Mouse (Mus musculus) forebrain, postnatal 0 days (tissue): ENCODE measurements around the gene Ndufaf2. TPM values are rescaled to one million over a fixed set of nuclear protein-coding genes. Genes with fewer than 3 reads are reported as not detected.

Experiments
- ATAC-seq: fragments of 200-750 bp; cut with Nextera tagmentation; 2 replicates; pipeline ENCODE4 v1.8.0; 2017; ENCODE audit warnings: mild to moderate bottlenecking, moderate library complexity
- DNase-seq: peaks from one replicate; pipeline ENCODE4 v3.0.0-alpha.2; 2015
- H3K27ac ChIP-seq: fragments of 300-500 bp; sonication (generic); 2 replicates; pipeline ENCODE4 v1.5.1; 2014; ENCODE audit warnings: low read depth, mild to moderate bottlenecking, antibody characterized with exemption, low read length, moderate library complexity, mixed read lengths
- H3K27me3 ChIP-seq: fragments of 300-500 bp; sonication (generic); 2 replicates; pipeline ENCODE4 v1.6.1; 2014; ENCODE audit warnings: mild to moderate bottlenecking, low read length, mixed read lengths; ENCODE audit not compliant: insufficient read depth
- H3K36me3 ChIP-seq: fragments of 300-500 bp; sonication (generic); 2 replicates; pipeline ENCODE4 v1.6.1; 2014; ENCODE audit warnings: mild to moderate bottlenecking, moderate library complexity; ENCODE audit not compliant: insufficient read depth
- H3K4me1 ChIP-seq: fragments of 300-500 bp; sonication (generic); 2 replicates; pipeline ENCODE4 v1.6.1; 2014; ENCODE audit warnings: antibody characterized with exemption; ENCODE audit not compliant: insufficient read depth
- H3K4me2 ChIP-seq: fragments of 300-500 bp; sonication (generic); 2 replicates; pipeline ENCODE4 v1.6.1; 2014; ENCODE audit warnings: low read depth, mild to moderate bottlenecking, moderate library complexity
- H3K4me3 ChIP-seq: fragments of 300-500 bp; sonication (generic); 2 replicates; pipeline ENCODE4 v1.5.1; 2014; ENCODE audit warnings: low read depth, low read length, mixed read lengths
- H3K9ac ChIP-seq: fragments of 300-500 bp; sonication (generic); 2 replicates; pipeline ENCODE4 v1.6.1; 2014; ENCODE audit warnings: mild to moderate bottlenecking
- H3K9me3 ChIP-seq: fragments of 300-500 bp; sonication (generic); 2 replicates; pipeline ENCODE4 v1.6.1; 2016; ENCODE audit warnings: low read length
- CTCF ChIP-seq: sonication (generic); IDR thresholded peaks from 2 replicates; pipeline ENCODE4 v1.5.1; 2016; ENCODE audit warnings: antibody characterized with exemption, control low read depth, low read depth
- WGBS: fragments of 180-500 bp; shearing (Covaris S2); extraction: QIAGEN DNeasy Blood & Tissue Kit; methylation state at CpG from one replicate; pipeline ENCODE4 v1.1.7; 2014; 5-methylcytosine and 5-hydroxymethylcytosine counted together
- polyA plus RNA-seq: library from polyadenylated mRNA; unstranded; fragments of >200 nt; fragmentation: Nextera tagmentation; extraction: Ambion mirVana; gene quantifications from 2 replicates; pipeline ENCODE4 v1.2.1, GENCODE M21; 2015
- total RNA-seq: library from RNA; depleted of rRNA; stranded (reverse); fragments of >200 nt; gene quantifications from 2 replicates; pipeline ENCODE4 v1.2.3, GENCODE M21; 2014

The Ndufaf2 gene
- total and polyA plus RNA-seq, 2 experiments from 2014 or later: 22.1 to 84.1 TPM

DNA sequence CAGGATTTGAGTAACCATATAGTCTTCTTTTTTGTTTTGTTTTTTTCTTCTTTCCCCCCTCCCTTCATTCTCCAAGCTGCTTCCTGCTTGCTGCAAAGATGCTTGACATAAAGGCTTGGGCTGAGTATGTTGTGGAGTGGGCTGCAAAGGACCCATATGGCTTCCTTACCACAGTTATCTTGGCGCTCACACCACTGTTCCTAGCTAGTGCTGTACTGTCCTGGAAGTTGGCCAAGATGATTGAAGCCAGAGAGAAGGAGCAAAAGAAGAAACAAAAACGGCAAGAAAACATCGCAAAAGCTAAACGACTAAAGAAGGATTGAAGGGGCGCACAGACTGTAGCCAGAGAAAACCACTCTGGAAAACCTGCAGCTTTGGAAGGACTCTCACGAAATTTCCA is 111.1 kb downstream of the Ndufaf2 start:
- ATAC-seq: no peak
- Histone ChIP-seq H3K27me3 (no peaks in the 10 kb centered on the region), H3K4me1 (peaks cover 8% of the 10 kb centered on the region; the same call in 1 of the 2 replicates), H3K4me2 (no peak overlapping the region), H3K9ac (no peak overlapping the region), H3K4me3 (no peak overlapping the region), H3K27ac (no peak overlapping the region), H3K9me3 (no peaks in the 10 kb centered on the region), H3K36me3 (no peaks in the 10 kb centered on the region)
- WGBS: 49% methylated on average over 6 of the region's 6 CpGs
- TF ChIP-seq CTCF: no peak
- DNase-seq: peak; percentile 34

DNA sequence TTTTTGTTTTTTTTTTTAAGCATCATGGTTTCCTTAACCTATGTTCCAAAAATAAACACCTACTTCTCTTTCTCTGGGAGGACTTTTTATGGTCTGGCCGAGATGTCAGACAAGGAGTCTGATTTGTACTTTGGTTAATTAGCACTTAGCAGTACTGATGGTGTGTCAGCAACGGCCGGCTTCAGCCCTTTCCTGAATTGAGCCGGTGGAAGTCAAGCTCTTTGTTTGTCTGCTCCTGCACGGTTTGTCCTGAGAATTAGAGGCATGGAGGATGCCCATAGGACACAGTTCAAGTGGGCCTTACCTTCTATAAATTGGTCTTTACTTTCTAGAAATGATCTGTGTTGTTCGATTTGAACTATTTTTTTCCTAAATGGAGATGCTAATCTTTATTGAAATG is 111.5 kb downstream of the Ndufaf2 start:
- Histone ChIP-seq H3K4me3 (no peak overlapping the region), H3K4me1 (peaks cover 10% of the 10 kb centered on the region; the same call in 1 of the 2 replicates), H3K4me2 (no peak overlapping the region), H3K9ac (no peak overlapping the region), H3K27ac (no peak overlapping the region), H3K9me3 (no peaks in the 10 kb centered on the region), H3K36me3 (no peaks in the 10 kb centered on the region), H3K27me3 (no peaks in the 10 kb centered on the region)
- no peak for TF ChIP-seq CTCF
- 51% methylated on average over 6 of the region's 6 CpGs for WGBS
- no peak for DNase-seq
- ATAC-seq: no peak

DNA sequence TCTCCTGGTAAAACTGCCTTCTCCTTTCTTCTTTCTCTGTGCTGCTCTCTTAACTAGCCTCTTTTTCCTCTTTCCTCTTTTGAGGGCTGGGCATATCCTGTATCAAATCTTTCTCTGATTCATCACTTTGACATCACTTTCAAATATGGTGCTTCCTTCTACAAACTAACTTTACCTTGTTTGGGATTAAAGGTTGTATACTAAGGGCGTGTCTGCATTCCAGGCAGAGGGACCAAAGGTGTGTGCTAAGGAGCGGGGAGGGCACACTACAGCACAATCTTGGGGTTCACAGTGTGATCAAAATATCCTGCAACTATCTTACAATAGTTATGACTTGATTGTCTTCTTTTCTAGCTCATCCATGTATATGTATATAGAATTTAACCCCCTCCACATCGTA is 112.4 kb downstream of the Ndufaf2 start:
- H3K27ac ChIP-seq: no peak overlapping the region
- no peaks in the 10 kb centered on the region for H3K27me3 ChIP-seq
- no peaks in the 10 kb centered on the region for H3K36me3 ChIP-seq
- DNase-seq: no peak
- WGBS: 96% methylated on average over 3 of the region's 3 CpGs
- no peak overlapping the region for H3K9ac ChIP-seq
- H3K4me1 ChIP-seq: peaks cover 10% of the 10 kb centered on the region; the same call in 1 of the 2 replicates
- no peak for TF ChIP-seq CTCF
- H3K4me3 ChIP-seq: no peak overlapping the region
- H3K9me3 ChIP-seq: no peaks in the 10 kb centered on the region
- no peak for ATAC-seq
- no peak overlapping the region for H3K4me2 ChIP-seq

DNA sequence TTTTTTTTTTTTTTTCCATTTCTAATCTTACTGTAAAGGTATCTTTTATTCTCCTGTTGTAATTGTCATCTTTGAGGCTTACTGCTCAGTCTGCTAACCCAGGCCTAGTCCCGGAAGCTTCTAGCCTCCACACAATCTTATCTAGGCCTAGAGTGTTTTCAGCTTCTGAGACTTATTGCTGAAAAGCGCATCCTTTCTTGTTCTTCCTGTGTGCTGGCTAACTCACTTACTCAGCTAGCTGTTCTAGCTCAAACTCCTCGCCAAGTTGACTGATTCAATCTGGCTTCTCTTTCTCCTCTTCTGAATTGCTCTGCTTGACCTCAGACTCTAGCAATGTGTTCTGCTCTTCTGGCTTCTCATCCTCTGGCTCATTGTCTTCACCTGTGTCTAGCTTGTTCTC is 112.8 kb downstream of the Ndufaf2 start:
- Histone ChIP-seq H3K27me3 (no peaks in the 10 kb centered on the region), H3K27ac (no peak overlapping the region), H3K4me3 (no peak overlapping the region), H3K4me1 (peaks cover 12% of the 10 kb centered on the region; the same call in 1 of the 2 replicates), H3K9me3 (no peaks in the 10 kb centered on the region), H3K36me3 (no peaks in the 10 kb centered on the region), H3K9ac (no peak overlapping the region), H3K4me2 (no peak overlapping the region)
- ATAC-seq: no peak
- 87% methylated on average over 3 of the region's 3 CpGs for WGBS
- no peak for TF ChIP-seq CTCF
- DNase-seq: no peak

DNA sequence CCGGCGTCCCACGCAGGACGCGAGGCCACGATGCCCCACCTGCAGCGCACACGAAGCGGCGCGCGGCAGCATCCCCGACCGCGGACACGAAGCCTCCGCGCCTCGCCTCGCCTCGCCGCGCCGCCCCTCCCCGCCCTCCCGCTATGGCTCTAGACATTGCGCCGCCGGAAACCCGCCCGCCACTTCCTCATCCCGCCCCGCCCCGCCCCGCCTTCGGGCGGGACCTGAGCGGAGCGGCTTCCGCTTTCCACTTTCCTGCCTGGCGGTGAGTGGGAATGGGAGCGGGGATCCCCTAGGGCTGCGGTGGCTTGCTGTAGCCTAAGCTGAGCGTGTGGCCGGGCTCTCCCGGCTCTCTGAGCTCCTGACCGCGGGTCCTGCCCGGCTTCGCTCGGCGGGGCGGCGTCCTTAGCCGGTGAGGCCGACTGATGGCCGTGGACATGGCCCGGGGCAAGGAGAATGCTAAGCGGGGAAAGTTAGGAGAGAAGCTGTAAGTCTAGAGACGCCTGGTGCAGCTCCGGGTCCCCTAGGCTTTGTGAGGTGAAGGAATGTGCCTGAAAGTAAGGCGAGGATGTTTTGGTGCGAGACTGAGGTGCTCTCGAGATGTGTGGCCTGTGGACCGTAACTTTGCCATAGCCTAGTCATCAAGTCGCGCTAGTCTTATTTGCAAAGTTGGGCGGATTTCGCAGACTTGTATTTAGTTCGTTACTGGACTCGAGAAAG is 114.0 kb downstream of the Ndufaf2 start, which contains the start of gene Smim15:
TSS of gene Smim15 (plus strand) at position 225 of the 720 bp plus-strand sequence.
- ATAC-seq (peak; percentile 98), DNase-seq (peak; percentile 94)
- Histone ChIP-seq H3K9ac (peak within 1 kb of the TSS; percentile 72), H3K27me3 (no peaks in the 10 kb centered on the region), H3K36me3 (no peaks in the 10 kb centered on the region), H3K27ac (peak within 1 kb of the TSS; percentile 87), H3K4me3 (peak within 1 kb of the TSS; percentile 91), H3K4me2 (peak within 1 kb of the TSS; percentile 63), H3K4me1 (peaks cover 12% of the 10 kb centered on the region; the same call in 1 of the 2 replicates), H3K9me3 (no peaks in the 10 kb centered on the region)
- WGBS: 1% methylated on average over 71 of the region's 71 CpGs
- TF ChIP-seq CTCF: no peak

DNA sequence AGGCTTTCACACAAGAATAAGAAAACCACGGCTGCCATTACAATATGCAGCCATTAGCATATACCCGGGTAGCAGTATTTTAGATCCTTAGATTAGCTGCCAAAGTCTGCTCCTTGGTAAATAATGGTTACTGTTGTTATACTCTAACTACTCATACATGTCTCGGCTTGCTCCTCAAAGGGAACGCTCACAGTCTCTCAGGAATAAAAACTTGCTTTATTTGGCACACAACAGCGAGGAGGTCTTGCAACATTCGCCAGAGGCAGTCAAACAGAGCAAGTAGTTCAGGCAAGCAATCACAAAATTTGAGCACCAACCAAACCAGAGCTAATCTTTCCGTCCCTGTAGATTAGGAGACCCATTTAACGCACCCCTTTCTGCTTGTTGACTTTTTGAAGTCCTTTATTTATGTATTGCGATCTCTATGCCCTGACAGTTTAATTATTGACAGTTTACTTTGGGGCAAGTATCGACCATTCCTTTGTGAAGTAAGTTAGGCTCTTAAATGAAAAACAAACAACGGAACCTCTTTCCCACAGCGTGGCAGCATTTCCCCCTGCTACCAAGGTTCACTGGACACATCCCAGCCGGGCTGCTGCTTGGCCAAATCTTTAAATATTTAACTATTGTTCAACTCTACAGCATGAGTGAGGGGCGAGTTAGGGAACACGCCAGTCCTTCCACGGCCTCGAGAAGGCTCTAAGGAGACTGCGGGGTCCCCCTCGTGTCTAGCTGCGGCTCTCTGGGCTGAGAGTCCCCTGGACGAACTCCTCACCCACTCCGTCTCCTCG is 114.8 kb downstream of the Ndufaf2 start:
- peak; percentile 67 for DNase-seq

More for the DNA sequence above, 114.8 kb downstream of the Ndufaf2 start:
- no peaks in the 10 kb centered on the region for H3K27me3 ChIP-seq
- peak overlapping the region; percentile 63 for H3K4me2 ChIP-seq
- H3K9me3 ChIP-seq: no peaks in the 10 kb centered on the region
- H3K27ac ChIP-seq: peak overlapping the region; percentile 87
- H3K36me3 ChIP-seq: no peaks in the 10 kb centered on the region
- peak; percentile 59 for ATAC-seq
- peaks cover 12% of the 10 kb centered on the region; the same call in 1 of the 2 replicates for H3K4me1 ChIP-seq
- WGBS: 1% methylated on average over 23 of the region's 23 CpGs
- peak overlapping the region; percentile 72 for H3K9ac ChIP-seq
- no peak for TF ChIP-seq CTCF
- peak overlapping the region; percentile 91 for H3K4me3 ChIP-seq
